Comparison of ENCODE assay signal across 9 mouse cellular contexts in the genomic region with DNA sequence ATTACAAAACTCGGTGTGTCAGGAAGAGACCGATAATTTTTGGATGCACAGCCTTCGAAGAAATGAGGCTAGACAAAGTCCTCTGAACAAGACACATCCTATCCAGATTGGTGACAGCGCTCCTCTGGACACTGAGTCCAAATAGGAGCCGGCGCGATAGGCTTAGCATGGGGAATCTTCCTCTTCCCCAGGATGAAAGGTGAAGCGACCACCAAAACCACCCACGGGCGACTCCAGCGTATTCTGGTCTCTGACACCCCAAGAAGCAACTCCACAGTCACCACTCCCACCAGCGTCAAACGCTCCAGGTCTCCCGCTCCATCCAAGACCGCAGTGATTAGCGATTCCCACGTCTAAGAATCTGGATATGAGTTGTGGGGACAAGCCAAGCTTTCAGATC. TPM values are rescaled to one million over a fixed set of nuclear protein-coding genes. Genes with fewer than 3 reads are reported as not detected.
DNase-seq lines count a peak whose midpoint lies in the region; ATAC-seq lines count a peak whose summit lies in the region.
"Had no signal": no experiment of that assay in that cellular context is flagged by ENCODE, and none has a peak within 500 bp of the region (broad histone marks: within the 10 kb centered on the region; RNA-seq: fewer than 3 reads in every experiment).

No protein-coding gene starts in this region.

- H3K9me3 ChIP-seq in kidney, embryonic 14.5 days (ENCODE audit: control insufficient read depth, low read length) = no peaks in the 10 kb centered on the region
- H3K9me3 ChIP-seq in embryonic facial prominence, embryonic 10.5 days = no peaks in the 10 kb centered on the region
- H3K9me3 ChIP-seq in hindbrain, embryonic 12.5 days (replicated peaks) = no peaks in the 10 kb centered on the region
- no peaks in the 10 kb centered on the region for H3K9me3 ChIP-seq in midbrain, embryonic 15.5 days

- no peak overlapping the region for H3K27ac ChIP-seq in kidney, embryonic 14.5 days (ENCODE audit: low read depth, low read length)
- no peak overlapping the region for H3K27ac ChIP-seq in embryonic facial prominence, embryonic 10.5 days (replicated peaks)
- H3K27ac ChIP-seq in hindbrain, embryonic 12.5 days = no peak overlapping the region
- no peak overlapping the region for H3K27ac ChIP-seq in midbrain, embryonic 15.5 days
- H3K27ac ChIP-seq: macrophage had no signal

- no peak for ATAC-seq in kidney, embryonic 14.5 days (ENCODE audit: low FRiP score, low TSS enrichment)
- ATAC-seq in hindbrain, embryonic 12.5 days (ENCODE audit: low FRiP score) = no peak
- no peak for ATAC-seq in midbrain, embryonic 15.5 days (replicated peaks)
- no peak for ATAC-seq in cerebellum, adult (ENCODE audit: insufficient number of reproducible peaks, low FRiP score, low TSS enrichment)

- peaks cover 35% of the 10 kb centered on the region for H3K27me3 ChIP-seq in kidney, embryonic 14.5 days (ENCODE audit: control insufficient read depth, insufficient read depth, low read length)
- peaks cover 75% of the 10 kb centered on the region for H3K27me3 ChIP-seq in embryonic facial prominence, embryonic 10.5 days (replicated peaks; ENCODE audit: low read depth, poor library complexity, severe bottlenecking)
- H3K27me3 ChIP-seq in hindbrain, embryonic 12.5 days = peaks cover 38% of the 10 kb centered on the region
- H3K27me3 ChIP-seq in midbrain, embryonic 15.5 days (replicated peaks) = peaks cover 18% of the 10 kb centered on the region

- 0 out of 2 replicates have a peak overlapping the region, but pooled peaks have one; percentile 61 for H3K9ac ChIP-seq in kidney, embryonic 14.5 days (ENCODE audit: low read depth, low read length)
- peak overlapping the region; percentile 71; the same call in 1 of the 2 replicates for H3K9ac ChIP-seq in hindbrain, embryonic 12.5 days
- H3K9ac ChIP-seq in midbrain, embryonic 15.5 days = peak overlapping the region; percentile 61; the same call in 1 of the 2 replicates

- intact Hi-C loops in left cerebral cortex, postnatal 10 days (cut with DNase I) = loop anchor here (10.0 kb wide), 1 partner anchor 158 kb away; no protein-coding TSS in a partner anchor

- H3K4me3 ChIP-seq in kidney, embryonic 14.5 days (ENCODE audit: low read length) = peak overlapping the region; percentile 76
- H3K4me3 ChIP-seq in embryonic facial prominence, embryonic 10.5 days = peak overlapping the region; percentile 78
- peak overlapping the region; percentile 59 for H3K4me3 ChIP-seq in hindbrain, embryonic 12.5 days
- peak overlapping the region; percentile 65 for H3K4me3 ChIP-seq in midbrain, embryonic 15.5 days

- H3K4me2 ChIP-seq in kidney, embryonic 14.5 days (replicated peaks; ENCODE audit: low read depth, low read length) = peak overlapping the region; percentile 95
- peak overlapping the region; percentile 95 for H3K4me2 ChIP-seq in hindbrain, embryonic 12.5 days (replicated peaks)
- H3K4me2 ChIP-seq in midbrain, embryonic 15.5 days = peak overlapping the region; percentile 89

- no peak for DNase-seq in kidney, postnatal 36 days
- no peak for DNase-seq in embryonic facial prominence, embryonic 10.5 days (ENCODE audit: low spot score)
- no peak for DNase-seq in left cerebral cortex, postnatal 10 days (ENCODE audit: extremely low spot score in 1 of 2, low spot score in 2 of 2)
- DNase-seq in layer of hippocampus, postnatal 14 days (ENCODE audit: low spot score in 2 of 2) = no peak

- WGBS in kidney, embryonic 14.5 days = 3% methylated on average over 17 of the region's 17 CpGs
- WGBS in embryonic facial prominence, embryonic 10.5 days = 2% methylated on average over 17 of the region's 17 CpGs
- 1% methylated on average over 17 of the region's 17 CpGs for WGBS in hindbrain, embryonic 12.5 days
- under 1% methylated on average over 17 of the region's 17 CpGs for WGBS in midbrain, embryonic 15.5 days

- peaks cover 7% of the 10 kb centered on the region for H3K4me1 ChIP-seq in kidney, embryonic 14.5 days (ENCODE audit: control insufficient read depth, insufficient read depth, low read length)
- peaks cover 32% of the 10 kb centered on the region for H3K4me1 ChIP-seq in embryonic facial prominence, embryonic 10.5 days
- peaks cover 30% of the 10 kb centered on the region for H3K4me1 ChIP-seq in hindbrain, embryonic 12.5 days
- peaks cover 27% of the 10 kb centered on the region for H3K4me1 ChIP-seq in midbrain, embryonic 15.5 days

- no peaks in the 10 kb centered on the region for H3K36me3 ChIP-seq in kidney, embryonic 14.5 days (ENCODE audit: control insufficient read depth, insufficient read depth, low read length)
- H3K36me3 ChIP-seq in embryonic facial prominence, embryonic 10.5 days (replicated peaks) = no peaks in the 10 kb centered on the region
- no peaks in the 10 kb centered on the region for H3K36me3 ChIP-seq in hindbrain, embryonic 12.5 days
- no peaks in the 10 kb centered on the region for H3K36me3 ChIP-seq in midbrain, embryonic 15.5 days (replicated peaks)

RNA-seq across cellular contexts. Expression of a gene that starts 1.1 kb away (rescaled TPM):
- polyA plus RNA-seq in kidney, embryonic 14.5 days (2014; fragmentation: Nextera tagmentation; extraction: Ambion mirVana) = 25.1 and 31.0 TPM in 2 replicates
- 21.3 and 23.0 TPM in 2 replicates for polyA plus RNA-seq in embryonic facial prominence, embryonic 10.5 days (2016; fragmentation: Nextera tagmentation; extraction: Ambion mirVana)
- 36.2 and 38.2 TPM in 2 replicates for polyA plus RNA-seq in hindbrain, embryonic 12.5 days (2016; fragmentation: Nextera tagmentation; extraction: Ambion mirVana)
- 36.7 and 41.1 TPM in 2 replicates for polyA plus RNA-seq in midbrain, embryonic 15.5 days (2015; fragmentation: Nextera tagmentation; extraction: Ambion mirVana)
- 10 to 100 TPM; 32.6 to 35.0 TPM for total RNA-seq in left cerebral cortex, postnatal 10 days (2021)
- 10 to 100 TPM; 48.4 to 58.4 TPM for total RNA-seq in layer of hippocampus, postnatal 14 days (2021)
